Mouse (Mus musculus): ENCODE results near the gene Rpl6. TPM values are rescaled to one million over a fixed set of nuclear protein-coding genes. Genes with fewer than 3 reads are reported as not detected.

The Rpl6 gene
- total RNA-seq (2023): 2,175 TPM

GRCm38 (mm10) chr5:121204132-121205089 lies at the start of gene Rpl6:
TSS of gene Rpl6 (plus strand) at chr5:121204481.

GRCm38 (mm10) chr5:121190836-121191583 lies 13.3 kb upstream of the Rpl6 start, which contains the start of gene Ptpn11:
TSS of gene Ptpn11 (minus strand) at chr5:121191397.

DNA sequence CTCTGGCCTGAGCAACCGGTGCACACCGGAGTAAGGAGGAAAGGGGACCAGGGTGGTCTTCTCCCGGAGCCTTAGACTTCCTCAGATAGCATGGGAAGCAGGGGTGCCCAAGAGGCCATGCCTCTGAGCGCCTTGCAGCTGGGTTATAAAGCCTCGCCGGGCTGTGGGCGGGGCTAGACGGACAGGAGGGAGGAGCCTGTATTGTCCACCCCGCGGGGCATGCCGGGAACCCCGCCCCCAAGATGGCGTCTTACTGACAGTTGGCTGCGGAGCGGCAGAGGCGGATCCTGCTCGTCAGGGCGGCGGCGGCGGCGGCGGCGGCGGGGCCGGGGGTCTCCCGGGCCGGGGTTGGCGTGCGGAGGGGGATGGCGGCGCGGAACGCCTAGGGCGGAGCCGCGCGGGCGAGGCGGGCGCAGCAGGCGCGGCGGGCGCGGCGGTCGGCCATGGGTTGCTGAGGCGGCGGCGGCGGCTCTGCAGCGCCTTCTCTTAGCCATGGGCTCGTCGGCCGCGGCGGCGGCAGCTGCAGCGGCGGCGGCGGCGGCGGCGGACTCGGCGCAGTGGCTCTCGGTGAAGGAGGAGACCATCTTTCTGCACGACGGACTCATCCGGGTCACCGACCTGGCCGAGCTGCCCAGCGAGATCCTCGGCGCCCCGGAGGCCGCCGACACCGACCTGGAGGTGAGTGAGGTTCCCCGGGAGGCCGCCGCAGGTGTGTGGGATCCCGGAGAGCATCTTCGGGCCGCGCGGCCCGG lies 15.9 kb downstream of the Rpl6 start, which contains the start of gene Hectd4:
Gene Hectd4, plus strand, starts transcription at position 240 of the 752 bp plus-strand sequence.

Other genes with a start within 250 kb of the Rpl6 start
- gene Rph3a, start 194.4 kb upstream of the Rpl6 start, total RNA-seq (2023): not detected
- 34.2 TPM for gene Ptpn11, start 13.1 kb upstream of the Rpl6 start, total RNA-seq (2023)
- gene Hectd4, start 15.7 kb downstream of the Rpl6 start, total RNA-seq (2023): 68.8 TPM
- 39.3 TPM for gene Trafd1, start 181.2 kb downstream of the Rpl6 start, total RNA-seq (2023)
- 42.7 TPM for gene Naa25, start 193.5 kb downstream of the Rpl6 start, total RNA-seq (2023)
- gene Tmem116, start 247.4 kb downstream of the Rpl6 start, total RNA-seq (2023): 0.92 TPM
- gene Erp29, start 248.0 kb downstream of the Rpl6 start, total RNA-seq (2023): 69.0 TPM

All from CD4-positive naive resting alpha-beta T cell, adult 57 days (primary cell).